Mouse (Mus musculus): Measurements from ENCODE around the gene Ppm1n.

Gene Ppm1n

GRCm38 (mm10) chr7:19306819-19307738, 27.2 kb upstream of the Ppm1n start:
- DNase-seq = peak; percentile 76

GRCm38 (mm10) chr7:19305796-19306765, 26.2 kb upstream of the Ppm1n start:
- no peak for DNase-seq

GRCm38 (mm10) chr7:19305413-19305735, 25.5 kb upstream of the Ppm1n start:
- DNase-seq = no peak

GRCm38 (mm10) chr7:19304501-19305412, 24.9 kb upstream of the Ppm1n start:
- peak; percentile 38 for DNase-seq

GRCm38 (mm10) chr7:19303770-19304169, 23.9 kb upstream of the Ppm1n start:
- DNase-seq = peak; percentile 83

GRCm38 (mm10) chr7:19303046-19303305, 23.1 kb upstream of the Ppm1n start:
- no peak for DNase-seq

- DNase-seq = no peak
Observed at GRCm38 (mm10) chr7:19302264-19303045, 22.6 kb upstream of the Ppm1n start.

- DNase-seq = no peak
Observed at GRCm38 (mm10) chr7:19301461-19302263, 21.8 kb upstream of the Ppm1n start.

GRCm38 (mm10) chr7:19300501-19301421, 20.9 kb upstream of the Ppm1n start:
- peak; percentile 82 for DNase-seq

- DNase-seq = no peak
Observed at GRCm38 (mm10) chr7:19299194-19299593, 19.3 kb upstream of the Ppm1n start.

GRCm38 (mm10) chr7:19297794-19298193, 17.9 kb upstream of the Ppm1n start:
- no peak for DNase-seq

- DNase-seq = peak; percentile 57
Observed at GRCm38 (mm10) chr7:19297034-19297433, 17.2 kb upstream of the Ppm1n start.

- peak; percentile 95 for DNase-seq
Observed at GRCm38 (mm10) chr7:19295503-19296185, 15.8 kb upstream of the Ppm1n start.

- DNase-seq = no peak
Observed at GRCm38 (mm10) chr7:19290969-19291596, 11.2 kb upstream of the Ppm1n start.

GRCm38 (mm10) chr7:19284763-19285162, 4.9 kb upstream of the Ppm1n start:
- no peak for DNase-seq

GRCm38 (mm10) chr7:19283406-19283804, 3.5 kb upstream of the Ppm1n start:
- DNase-seq = no peak

GRCm38 (mm10) chr7:19282791-19283405, 3.0 kb upstream of the Ppm1n start:
- DNase-seq = peak; percentile 82

GRCm38 (mm10) chr7:19282385-19282784, 2.5 kb upstream of the Ppm1n start, which contains the start of gene Rtn2:
Gene Rtn2 (plus strand): TSS chr7:19282624.
- DNase-seq = peak; percentile 92

All from cerebellum, adult 9-11 months (tissue).